Mouse (Mus musculus) stomach, embryonic 16.5 days (tissue): ENCODE measurements around the gene 1700001O22Rik. TPM values are rescaled to one million over a fixed set of nuclear protein-coding genes. Genes with fewer than 3 reads are reported as not detected.

Source experiments
- ATAC-seq: fragments of 200-750 bp; cut with Nextera tagmentation; 2 replicates; pipeline ENCODE4 v1.8.0; 2017; ENCODE audit warnings: moderate number of reproducible peaks, moderate TSS enrichment; ENCODE audit not compliant: insufficient read depth, low FRiP score
- H3K27ac ChIP-seq: fragments of 300-500 bp; sonication (generic); 2 replicates; pipeline ENCODE4 v1.5.1; 2014; ENCODE audit warnings: low read length
- H3K27me3 ChIP-seq: fragments of 300-500 bp; sonication (generic); 2 replicates; pipeline ENCODE4 v1.6.1; 2014; ENCODE audit warnings: low read length, control low read depth, mixed read lengths; ENCODE audit not compliant: control insufficient read depth, insufficient read depth
- H3K36me3 ChIP-seq: fragments of 300-500 bp; sonication (generic); 2 replicates; pipeline ENCODE4 v1.6.1; 2014; ENCODE audit warnings: low read length; ENCODE audit not compliant: control insufficient read depth, insufficient read depth
- H3K4me1 ChIP-seq: fragments of 300-500 bp; sonication (generic); 2 replicates; pipeline ENCODE4 v1.6.1; 2014; ENCODE audit warnings: low read length, control low read depth, mixed read lengths; ENCODE audit not compliant: control insufficient read depth, insufficient read depth
- H3K4me2 ChIP-seq: fragments of 300-500 bp; sonication (generic); 2 replicates; pipeline ENCODE4 v1.6.1; 2014; ENCODE audit warnings: low read depth, low read length, mixed read lengths
- H3K4me3 ChIP-seq: fragments of 300-500 bp; sonication (generic); replicated peaks from 2 replicates; pipeline ENCODE4 v1.5.1; 2014; ENCODE audit warnings: mild to moderate bottlenecking, low read length
- H3K9ac ChIP-seq: fragments of 300-500 bp; sonication (generic); 2 replicates; pipeline ENCODE4 v1.6.1; 2014; ENCODE audit warnings: low read length
- H3K9me3 ChIP-seq: fragments of 300-500 bp; sonication (generic); replicated peaks from 2 replicates; pipeline ENCODE4 v1.6.1; 2016; ENCODE audit warnings: low read length, control low read depth; ENCODE audit not compliant: control insufficient read depth
- WGBS: fragments of 180-500 bp; shearing (Covaris S2); extraction: QIAGEN DNeasy Blood & Tissue Kit; methylation state at CpG from one replicate; pipeline ENCODE4 v1.1.7; 2014; 5-methylcytosine and 5-hydroxymethylcytosine counted together
- polyA plus RNA-seq: library from polyadenylated mRNA; unstranded; fragments of >200 nt; fragmentation: Nextera tagmentation; extraction: Ambion mirVana; gene quantifications from 2 replicates; pipeline ENCODE4 v1.2.1, GENCODE M21; 2015

Gene 1700001O22Rik
- polyA plus RNA-seq, 1 experiment from 2014 or later: 1.7 TPM

DNA sequence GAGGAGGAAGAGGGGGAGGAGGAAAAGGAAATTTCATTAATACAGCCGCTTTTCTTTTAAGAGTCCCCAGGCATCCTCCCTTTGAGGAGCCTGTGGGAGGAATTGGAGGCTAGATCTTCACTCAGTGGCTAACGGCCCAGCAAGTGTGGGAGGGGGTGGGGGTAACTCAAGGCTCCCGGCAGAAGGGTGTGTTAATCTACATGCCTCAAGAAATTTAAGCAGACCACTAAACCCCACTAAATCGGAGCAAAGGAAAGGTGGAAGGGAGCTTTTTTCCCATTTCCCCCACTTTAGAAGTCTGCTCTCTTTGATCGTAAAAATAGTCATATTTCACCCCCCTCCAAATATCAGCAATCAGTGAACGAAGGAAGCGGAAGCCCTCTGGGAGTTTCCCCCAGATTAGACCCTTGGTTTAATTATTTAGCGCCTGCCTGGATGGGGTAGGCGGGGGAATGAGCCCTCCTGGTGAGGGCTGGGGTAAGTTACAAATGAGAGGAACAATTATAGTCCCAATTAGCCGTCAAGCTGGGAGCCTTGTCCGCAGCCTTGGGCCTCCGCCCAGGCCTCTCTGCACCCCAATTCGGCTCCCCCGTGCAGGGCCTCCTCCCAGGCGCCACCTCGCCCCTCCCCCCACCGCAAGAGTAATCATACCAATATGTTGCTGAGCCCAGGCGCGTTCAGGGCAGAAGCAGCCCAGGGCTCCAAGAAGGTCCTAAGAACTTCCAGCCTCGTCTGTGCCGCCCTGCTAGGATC is 33.0 kb upstream of the 1700001O22Rik start:
- Histone ChIP-seq H3K4me2 (no peak overlapping the region), H3K4me3 (no peak overlapping the region), H3K27me3 (no peaks in the 10 kb centered on the region), H3K4me1 (peaks cover 7% of the 10 kb centered on the region; the same call in 1 of the 2 replicates), H3K27ac (no peak overlapping the region), H3K9me3 (no peaks in the 10 kb centered on the region), H3K9ac (peak overlapping the region; percentile 12; the same call in 1 of the 2 replicates), H3K36me3 (no peaks in the 10 kb centered on the region)
- 18% methylated on average over 21 of the region's 21 CpGs for WGBS
- no peak for ATAC-seq

DNA sequence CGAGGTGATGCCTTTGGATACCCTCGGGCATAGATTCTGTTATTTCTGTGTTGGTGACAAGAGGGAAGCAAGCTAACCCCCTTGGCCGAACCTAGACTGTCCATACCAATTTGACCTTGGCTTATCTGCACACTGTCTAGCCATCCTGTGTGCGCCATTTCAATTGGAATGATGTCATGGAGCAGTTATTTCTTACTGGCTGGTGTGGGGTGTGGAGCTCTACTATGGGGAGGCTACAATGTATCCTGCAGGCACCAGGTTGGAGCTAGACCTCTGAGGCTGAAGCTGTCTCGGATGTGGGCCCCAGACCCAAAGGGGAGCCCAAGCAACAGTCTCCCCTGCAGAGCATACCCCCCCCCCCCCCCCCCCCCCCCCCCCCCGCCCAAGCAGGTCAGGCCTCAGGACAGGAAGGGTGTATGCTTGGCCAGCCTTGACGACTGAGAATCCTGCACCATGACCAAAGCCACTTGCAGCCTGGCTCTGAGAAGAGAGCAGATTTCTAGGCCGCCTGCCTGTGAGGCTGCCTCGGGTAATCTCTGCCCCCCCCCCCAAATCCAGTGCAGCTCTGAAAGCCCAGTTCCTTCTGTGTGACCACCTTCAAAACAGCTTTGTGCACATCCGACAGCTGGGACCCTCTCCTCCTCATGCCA is 31.0 kb upstream of the 1700001O22Rik start, which contains the start of gene Prrx2:
Prrx2 (plus strand) TSS at position 600 of the 650 bp plus-strand sequence.
- no peaks in the 10 kb centered on the region for H3K9me3 ChIP-seq
- no peak within 1 kb of the TSS for H3K27ac ChIP-seq
- no peaks in the 10 kb centered on the region for H3K27me3 ChIP-seq
- H3K36me3 ChIP-seq: no peaks in the 10 kb centered on the region
- WGBS: 58% methylated on average over 9 of the region's 10 CpGs
- no peak within 1 kb of the TSS for H3K9ac ChIP-seq
- H3K4me3 ChIP-seq: no peak within 1 kb of the TSS
- no peak for ATAC-seq
- no peak within 1 kb of the TSS for H3K4me2 ChIP-seq
- peaks cover 7% of the 10 kb centered on the region; the same call in 1 of the 2 replicates for H3K4me1 ChIP-seq

DNA sequence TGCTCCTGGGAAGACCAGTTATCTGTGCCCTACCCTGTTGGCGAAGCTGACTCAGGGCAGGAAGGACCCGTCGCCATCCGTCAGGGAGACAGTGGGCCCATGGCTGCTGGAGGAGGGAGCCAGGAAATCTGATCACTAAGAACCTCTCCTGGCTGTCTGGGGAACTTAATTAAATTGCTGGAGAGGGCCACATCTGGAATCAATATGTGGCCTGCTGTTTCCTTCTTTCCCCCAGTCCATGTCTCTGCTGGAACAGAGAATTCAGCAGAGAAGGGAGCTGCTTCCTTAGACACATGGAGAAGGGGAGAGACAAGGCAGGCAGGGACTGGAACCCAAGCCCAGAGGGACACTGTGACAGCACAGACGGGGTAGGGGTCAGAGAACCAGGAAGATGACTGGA is 30.2 kb upstream of the 1700001O22Rik start:
- Histone ChIP-seq H3K27ac (no peak overlapping the region), H3K4me1 (peaks cover 7% of the 10 kb centered on the region; the same call in 1 of the 2 replicates), H3K27me3 (no peaks in the 10 kb centered on the region), H3K4me3 (no peak overlapping the region), H3K9ac (no peak overlapping the region), H3K36me3 (no peaks in the 10 kb centered on the region), H3K9me3 (no peaks in the 10 kb centered on the region), H3K4me2 (no peak overlapping the region)
- ATAC-seq: no peak
- 44% methylated on average over 5 of the region's 5 CpGs for WGBS

DNA sequence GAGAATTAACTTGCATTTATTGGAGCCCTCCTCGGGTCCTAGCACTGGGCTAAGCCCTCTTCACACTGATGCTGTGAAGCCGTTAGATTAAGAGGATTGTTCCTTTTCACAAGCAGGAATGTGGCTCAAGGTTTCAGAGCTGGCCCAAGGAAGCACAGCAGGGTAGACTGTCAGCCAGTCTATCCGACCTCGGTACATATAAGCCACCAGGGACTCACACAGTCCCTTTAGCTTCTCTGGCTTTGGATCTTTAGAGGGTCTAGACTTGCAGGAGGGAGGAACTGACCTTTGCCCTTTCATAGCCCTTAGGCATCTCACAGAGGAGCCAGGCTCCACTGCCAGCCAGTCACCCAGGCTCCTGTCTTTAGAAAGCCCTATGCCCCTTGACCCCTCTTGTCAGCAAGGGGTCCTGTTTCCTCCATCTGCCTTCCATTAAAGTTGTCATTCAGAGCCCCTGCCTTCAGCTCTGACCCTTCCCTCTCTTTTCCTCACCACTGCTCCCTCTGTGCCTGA is 26.9 kb upstream of the 1700001O22Rik start, which contains the start of gene Asb6:
Asb6 (minus strand) TSS at position 51 of the 513 bp plus-strand sequence.
- Histone ChIP-seq H3K27me3 (no peaks in the 10 kb centered on the region), H3K9ac (no peak within 1 kb of the TSS), H3K9me3 (no peaks in the 10 kb centered on the region), H3K4me2 (no peak within 1 kb of the TSS), H3K4me1 (peaks cover 12% of the 10 kb centered on the region), H3K4me3 (no peak within 1 kb of the TSS), H3K36me3 (no peaks in the 10 kb centered on the region), H3K27ac (no peak within 1 kb of the TSS)
- ATAC-seq: no peak
- 37% methylated on average over 4 of the region's 4 CpGs for WGBS

DNA sequence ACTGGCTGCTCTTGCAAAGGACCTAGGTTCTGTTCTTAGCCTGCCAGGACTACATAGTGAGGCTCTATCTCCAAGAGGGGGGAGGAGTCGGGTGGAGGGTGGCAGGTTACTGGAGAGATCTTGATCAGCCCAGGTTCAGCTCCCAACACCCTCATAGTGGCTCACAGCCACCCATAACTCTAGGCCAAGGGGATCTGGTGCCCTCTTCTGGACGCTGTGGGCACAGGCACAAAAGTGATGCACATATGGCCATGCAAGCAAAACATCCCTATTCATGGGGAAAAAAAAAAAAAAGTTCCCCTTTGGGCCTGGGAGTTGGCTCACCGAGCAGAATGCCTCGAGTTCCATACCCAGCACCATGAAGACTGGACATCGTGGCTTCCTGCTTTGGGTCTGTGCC is 25.9 kb upstream of the 1700001O22Rik start:
- no peaks in the 10 kb centered on the region for H3K9me3 ChIP-seq
- no peak overlapping the region for H3K9ac ChIP-seq
- no peak overlapping the region for H3K4me3 ChIP-seq
- H3K27me3 ChIP-seq: no peaks in the 10 kb centered on the region
- peaks cover 12% of the 10 kb centered on the region for H3K4me1 ChIP-seq
- H3K36me3 ChIP-seq: 0 out of 2 replicates have a peak, but pooled peaks cover 6% of the 10 kb centered on the region
- ATAC-seq: no peak
- H3K27ac ChIP-seq: no peak overlapping the region
- no peak overlapping the region for H3K4me2 ChIP-seq
- WGBS: 49% methylated on average over 5 of the region's 5 CpGs

DNA sequence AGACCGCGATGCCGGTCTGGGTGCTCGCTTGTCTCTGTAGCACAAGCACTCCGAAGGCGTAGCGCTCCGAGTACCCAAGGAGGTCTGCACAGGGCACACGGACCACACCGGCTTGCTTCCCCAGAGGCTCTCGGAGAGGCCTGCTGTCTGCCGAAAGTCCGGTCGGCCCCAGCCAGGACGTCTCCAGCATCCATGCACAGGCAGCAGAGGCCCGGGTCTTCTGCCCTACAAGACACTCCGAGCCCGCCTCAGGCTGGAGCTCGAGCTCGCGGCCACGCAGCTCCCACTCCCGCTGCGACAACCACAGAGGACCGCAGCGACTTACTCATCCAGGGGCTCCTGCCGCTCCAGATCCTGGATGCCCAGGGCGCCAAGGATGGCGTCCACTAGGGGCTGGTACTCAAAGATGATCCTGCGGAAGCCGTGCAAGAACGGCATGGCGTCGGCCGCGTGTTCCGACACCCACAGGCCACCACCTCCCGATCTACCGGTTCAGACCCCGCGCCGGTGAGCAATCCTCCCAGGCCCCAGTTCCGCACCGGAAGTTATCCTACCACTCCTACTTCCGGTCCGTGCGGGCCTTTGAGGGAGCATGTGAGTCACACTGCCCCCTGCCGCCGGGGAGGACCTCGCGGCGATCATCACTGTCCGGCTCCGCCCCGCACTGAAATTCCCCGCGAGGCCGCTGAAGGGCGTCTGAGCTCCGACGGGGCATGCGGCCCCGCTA is 24.5 kb upstream of the 1700001O22Rik start:
- Histone ChIP-seq H3K9ac (peak overlapping the region; percentile 89), H3K27ac (peak overlapping the region; percentile 71), H3K4me1 (peaks cover 20% of the 10 kb centered on the region), H3K9me3 (no peaks in the 10 kb centered on the region), H3K27me3 (no peaks in the 10 kb centered on the region), H3K4me2 (peak overlapping the region; percentile 94), H3K36me3 (peaks cover 19% of the 10 kb centered on the region), H3K4me3 (peak overlapping the region; percentile 98)
- ATAC-seq: peak; percentile 89; the same call in 1 of the 2 replicates
- under 1% methylated on average over 63 of the region's 63 CpGs for WGBS

DNA sequence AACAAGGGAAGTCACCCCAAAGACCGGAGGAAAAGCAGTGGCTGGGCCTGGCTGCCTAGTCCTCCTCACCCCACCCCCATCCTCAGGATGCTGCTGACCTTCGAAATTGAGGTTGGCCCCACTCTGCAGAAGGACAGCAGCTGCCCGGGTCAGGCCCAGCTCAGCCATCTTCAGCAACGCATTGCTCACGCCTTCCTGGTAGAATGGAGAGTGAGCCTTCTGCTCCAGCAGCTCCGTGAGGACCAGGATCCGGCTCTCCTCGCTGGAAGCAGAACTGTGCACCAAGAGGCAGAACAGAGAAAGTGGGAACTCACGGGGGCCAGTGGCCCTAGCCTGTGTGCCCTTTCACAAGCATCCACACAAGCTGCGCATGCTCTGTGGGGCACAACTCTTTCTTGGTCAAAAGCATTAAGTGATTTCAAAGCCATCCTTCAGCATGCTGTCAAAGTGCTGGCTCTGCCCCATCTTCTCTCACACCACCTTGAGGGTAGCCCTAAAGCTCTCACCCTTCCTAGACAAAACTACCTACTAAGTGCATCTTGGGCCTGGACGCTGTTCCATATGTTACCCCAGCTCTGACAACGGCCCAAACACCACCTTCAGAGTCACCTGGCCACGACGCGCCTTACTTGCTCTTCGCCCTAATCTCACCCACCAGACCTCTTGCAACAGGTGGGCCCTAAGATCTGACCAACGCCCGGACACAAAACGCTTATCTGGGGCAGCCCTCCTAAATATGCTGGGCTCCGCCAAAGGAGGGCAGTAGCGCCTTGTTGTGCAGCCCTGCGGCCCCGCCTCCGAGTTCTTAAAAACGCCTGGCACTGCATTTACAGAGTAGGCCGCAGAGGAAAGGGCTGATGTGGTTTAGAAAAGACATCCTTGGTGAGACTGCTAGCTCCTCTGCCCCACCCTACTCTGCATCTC is 23.6 kb upstream of the 1700001O22Rik start:
- 29% methylated on average over 26 of the region's 26 CpGs for WGBS
- Histone ChIP-seq H3K27me3 (no peaks in the 10 kb centered on the region), H3K36me3 (peaks cover 26% of the 10 kb centered on the region), H3K9me3 (no peaks in the 10 kb centered on the region), H3K9ac (peak overlapping the region; percentile 89), H3K4me2 (peak overlapping the region; percentile 94), H3K4me1 (peaks cover 26% of the 10 kb centered on the region), H3K4me3 (peak overlapping the region; percentile 98), H3K27ac (peak overlapping the region; percentile 71)
- no peak for ATAC-seq
